Mouse (Mus musculus) urinary bladder, postnatal 14 days (tissue): ENCODE results near the gene Sc5d.
A peak's percentile ranks its signal among the peaks of the same experiment; 100 is the strongest.

Experiments
- DNase-seq: peaks from one replicate; pipeline ENCODE4 v3.0.0; 2021; ENCODE audit warnings: low spot score

The Sc5d gene

DNA sequence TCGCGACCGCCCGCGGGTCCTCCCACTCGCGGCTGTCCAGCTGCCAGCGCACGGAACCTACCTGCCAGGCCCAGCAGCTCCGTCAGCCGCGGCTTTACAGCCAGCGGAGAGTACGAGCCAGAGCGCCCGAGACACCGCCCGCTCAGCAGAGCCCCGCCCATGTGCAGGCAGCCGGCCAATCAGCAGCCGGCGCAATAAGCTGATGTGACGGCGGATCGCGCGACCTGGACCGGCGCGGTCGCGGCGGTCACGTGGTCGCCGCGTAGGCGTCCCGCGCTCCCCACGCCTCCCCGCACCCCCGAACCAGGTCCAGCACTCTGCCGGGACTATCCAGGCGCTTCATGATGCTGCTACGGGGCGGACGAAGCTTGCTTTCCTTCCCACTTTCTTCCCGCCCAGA lies at the start of gene Sc5d:
Gene Sc5d (minus strand): TSS at position 112 of the 400 bp plus-strand sequence.
- peak; percentile 96 for DNase-seq

- DNase-seq = no peak
Measured at GRCm38 (mm10) chr9:42311311-42311710, 47.3 kb upstream of the Sc5d start.

DNA sequence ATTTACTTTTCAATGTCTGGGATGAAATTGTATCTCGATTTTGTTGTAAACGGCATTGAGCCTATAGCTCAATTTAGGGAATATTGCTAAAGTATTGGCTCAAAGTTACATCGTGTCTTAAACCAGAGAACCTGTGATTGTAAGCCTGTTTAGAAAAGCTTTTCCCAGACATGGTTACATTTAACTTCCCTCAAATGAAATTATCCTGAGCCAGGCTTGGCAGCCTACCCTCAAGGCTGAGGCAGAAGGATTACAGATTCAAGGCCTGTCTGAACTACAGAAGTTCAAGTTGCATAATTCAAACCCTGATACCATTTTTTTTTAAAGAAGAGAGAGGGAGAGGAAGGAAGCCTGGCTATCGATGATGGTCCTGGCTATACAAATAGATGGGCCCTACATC lies 39.8 kb upstream of the Sc5d start:
- DNase-seq = no peak

- no peak for DNase-seq
Measured at GRCm38 (mm10) chr9:42301082-42301633, 37.1 kb upstream of the Sc5d start.

GRCm38 (mm10) chr9:42296297-42296922 lies 32.4 kb upstream of the Sc5d start:
- no peak for DNase-seq

DNA sequence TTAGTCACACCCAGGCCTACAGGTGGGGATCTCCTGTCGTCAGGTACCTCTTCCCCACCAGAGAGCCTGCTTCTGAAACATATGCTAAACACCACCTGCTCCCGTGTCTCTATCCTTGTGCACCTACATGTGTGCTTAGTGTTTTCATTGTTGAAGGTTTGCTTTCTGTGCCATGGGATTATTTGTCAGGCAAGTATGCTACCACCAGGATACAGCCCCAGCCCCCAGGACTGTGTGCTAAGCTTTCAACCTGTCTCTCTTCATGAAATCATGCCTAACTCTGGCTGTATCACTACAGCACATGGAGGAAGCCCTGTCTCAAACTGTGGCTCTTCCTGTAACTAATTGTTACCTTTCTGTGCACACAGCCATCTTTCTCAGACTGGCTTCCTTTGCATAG lies 30.1 kb upstream of the Sc5d start:
- no peak for DNase-seq

GRCm38 (mm10) chr9:42293596-42293995 lies 29.5 kb upstream of the Sc5d start:
- no peak for DNase-seq

DNA sequence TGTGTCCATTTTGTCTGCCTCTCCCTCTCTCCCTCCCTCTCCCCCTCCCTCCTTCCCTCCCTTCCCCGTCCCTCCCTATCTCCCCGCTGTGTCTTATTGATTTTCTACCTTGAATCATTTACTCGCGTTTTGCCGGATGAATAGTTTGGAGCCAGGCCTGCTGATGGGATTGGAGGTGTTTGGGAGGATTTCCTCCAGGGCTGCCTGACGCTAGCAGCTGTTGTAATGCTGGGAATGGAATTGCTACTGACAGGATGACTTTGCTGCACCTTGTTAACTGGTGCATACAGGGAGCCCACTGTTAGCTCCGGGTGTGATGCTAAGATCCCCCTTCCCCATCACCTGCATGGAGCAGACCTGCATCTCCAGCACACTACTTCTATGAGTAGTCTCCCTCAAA lies 29.0 kb upstream of the Sc5d start:
- DNase-seq = no peak

DNA sequence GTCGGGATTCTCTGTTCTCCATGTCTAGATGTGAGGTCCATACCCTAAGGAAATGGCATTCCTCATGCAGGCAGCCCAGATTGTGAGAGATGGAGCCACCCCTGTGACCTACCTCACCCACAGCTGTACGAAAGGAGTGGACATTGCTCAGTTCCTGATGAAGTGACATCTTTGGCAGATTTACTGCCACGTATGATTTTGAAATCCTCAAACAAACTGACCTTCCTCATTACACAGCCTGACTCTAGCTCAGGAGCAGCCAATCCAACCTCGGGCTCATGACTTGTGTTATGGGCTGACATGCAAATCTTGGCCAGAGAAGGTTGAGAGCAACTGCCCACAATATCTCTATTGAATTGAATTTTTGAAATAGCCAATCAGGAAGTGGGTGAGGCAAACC lies 15.6 kb upstream of the Sc5d start:
- no peak for DNase-seq

- DNase-seq = no peak
Measured at GRCm38 (mm10) chr9:42278046-42278445, 14.0 kb upstream of the Sc5d start.

- no peak for DNase-seq
Measured at GRCm38 (mm10) chr9:42277606-42278005, 13.6 kb upstream of the Sc5d start.

GRCm38 (mm10) chr9:42277162-42277561 lies 13.1 kb upstream of the Sc5d start:
- no peak for DNase-seq

DNA sequence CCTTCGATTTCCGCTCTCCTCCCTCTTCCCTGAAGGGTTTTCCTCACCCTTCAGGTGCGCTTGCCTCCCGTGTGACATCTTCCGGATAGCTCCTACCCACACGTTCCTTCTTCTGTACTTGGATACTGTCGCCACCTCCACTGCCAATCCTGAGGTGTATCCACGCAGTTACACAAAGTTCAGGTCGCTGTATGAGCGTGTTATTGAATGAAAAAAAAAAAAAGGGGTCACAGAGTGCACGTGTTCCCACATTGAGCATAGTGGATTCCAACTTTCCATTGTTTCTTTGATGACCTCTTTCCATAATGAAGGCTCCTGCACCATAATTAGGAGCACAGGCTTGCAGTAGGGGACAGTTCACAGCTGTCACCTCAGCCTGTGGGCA lies 11.7 kb upstream of the Sc5d start:
- no peak for DNase-seq

- peak; percentile 19 for DNase-seq
Measured at GRCm38 (mm10) chr9:42275027-42275760, 11.1 kb upstream of the Sc5d start.

DNA sequence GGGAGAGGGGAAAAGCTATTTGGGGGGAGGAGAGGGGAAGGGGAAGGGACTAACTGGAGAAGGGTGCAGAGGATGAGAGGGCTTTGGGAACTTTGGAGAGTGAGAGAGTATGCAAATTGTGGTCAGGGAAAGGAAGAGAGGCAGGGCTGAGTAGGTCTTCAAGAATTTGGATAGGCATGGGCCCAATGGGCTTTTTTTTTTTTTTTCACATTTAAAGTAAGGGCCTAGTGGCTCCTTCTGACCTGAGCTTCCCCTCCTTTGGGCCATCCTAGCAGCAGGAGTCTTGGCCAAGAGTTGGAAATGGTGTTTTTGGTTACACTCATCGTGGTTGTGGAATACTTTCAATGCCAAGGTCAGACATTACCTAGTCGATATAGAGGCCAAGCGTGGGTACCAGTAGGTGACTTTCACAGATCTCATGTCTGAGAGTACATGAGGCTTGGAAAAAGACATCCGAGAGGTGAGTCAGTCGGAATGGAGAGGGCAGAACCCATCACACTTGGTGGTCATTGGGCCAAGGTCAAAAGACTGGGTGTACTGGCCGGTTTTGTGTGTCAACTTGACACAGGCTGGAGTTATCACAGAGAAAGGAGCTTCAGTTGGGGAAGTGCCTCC lies 9.7 kb upstream of the Sc5d start:
- no peak for DNase-seq

GRCm38 (mm10) chr9:42273174-42273573 lies 9.1 kb upstream of the Sc5d start:
- no peak for DNase-seq

DNA sequence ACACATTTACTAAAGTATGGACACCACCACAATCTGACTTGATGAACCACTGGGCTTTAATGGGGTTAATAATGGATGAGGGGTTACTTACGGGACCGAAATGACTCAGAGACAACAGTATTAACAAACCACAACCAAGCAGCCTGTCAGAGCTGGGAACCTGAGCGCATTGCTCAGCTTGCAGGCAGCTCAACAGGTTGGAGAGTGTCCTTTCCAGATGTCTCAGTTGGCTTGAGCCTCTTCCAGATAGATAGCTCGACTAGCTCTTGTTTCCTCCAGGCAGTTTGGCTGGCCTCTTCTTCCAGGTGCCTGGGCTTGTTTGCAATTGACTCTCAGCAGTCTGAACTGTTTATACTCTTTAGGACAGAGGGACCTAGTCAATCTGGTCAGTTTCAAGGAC lies 8.6 kb upstream of the Sc5d start:
- peak; percentile 33 for DNase-seq

DNA sequence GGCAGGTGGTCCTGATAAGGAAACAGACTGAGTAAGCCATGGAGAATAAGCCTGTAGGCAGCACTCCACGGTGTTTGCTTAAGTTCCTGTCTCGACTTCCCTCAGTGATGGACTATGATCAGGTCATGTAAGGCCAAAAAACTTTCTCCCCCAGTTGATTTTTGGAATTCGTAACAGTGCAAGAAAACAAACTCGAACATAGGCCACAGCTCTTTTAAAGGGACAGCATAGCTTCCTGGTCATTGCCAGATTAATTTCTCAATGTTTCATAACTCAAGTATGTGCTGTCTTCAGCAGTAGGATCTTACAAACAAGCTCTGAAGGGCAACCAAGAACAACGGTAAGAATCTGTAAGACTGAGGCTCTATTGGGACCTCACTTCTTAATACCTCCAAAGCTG lies 7.4 kb upstream of the Sc5d start:
- no peak for DNase-seq

DNA sequence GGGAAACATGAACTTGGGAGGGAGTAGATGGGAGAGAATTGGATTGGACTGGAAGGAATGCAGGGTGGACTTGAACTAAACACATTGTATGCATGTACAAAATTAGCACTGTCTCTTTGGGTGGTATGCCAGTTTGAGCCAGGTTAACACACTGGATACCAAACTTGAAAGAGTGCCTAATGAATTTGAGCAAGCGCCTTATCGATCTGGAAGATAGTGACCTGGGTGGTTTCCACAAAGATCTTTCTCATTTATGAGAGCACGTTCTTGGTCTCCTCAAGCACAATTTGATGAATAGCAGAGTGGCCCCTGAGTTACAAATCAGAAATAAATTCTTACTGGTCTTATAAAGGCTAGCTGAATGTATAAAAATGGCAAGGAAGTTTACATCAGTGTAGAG lies 6.6 kb upstream of the Sc5d start:
- no peak for DNase-seq

GRCm38 (mm10) chr9:42270081-42270480 lies 6.0 kb upstream of the Sc5d start:
- no peak for DNase-seq

DNA sequence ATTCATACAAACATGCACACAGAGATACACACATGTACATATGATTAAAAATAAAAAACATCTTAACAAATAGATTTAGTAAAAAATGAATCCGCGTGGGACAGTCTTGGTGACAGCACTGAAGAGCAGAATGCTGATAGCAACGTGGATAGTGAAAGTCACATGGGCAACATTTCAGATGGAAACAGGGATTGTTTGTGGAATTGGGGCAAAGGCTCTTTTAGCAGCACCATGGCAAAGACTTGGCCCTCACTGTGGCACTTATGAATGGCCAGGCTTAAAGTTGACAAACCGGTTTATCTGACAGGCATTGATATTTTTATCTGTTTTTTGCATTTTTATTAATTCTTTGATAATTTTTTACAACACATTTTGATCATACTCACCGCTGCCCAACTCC lies 4.3 kb upstream of the Sc5d start:
- no peak for DNase-seq

DNA sequence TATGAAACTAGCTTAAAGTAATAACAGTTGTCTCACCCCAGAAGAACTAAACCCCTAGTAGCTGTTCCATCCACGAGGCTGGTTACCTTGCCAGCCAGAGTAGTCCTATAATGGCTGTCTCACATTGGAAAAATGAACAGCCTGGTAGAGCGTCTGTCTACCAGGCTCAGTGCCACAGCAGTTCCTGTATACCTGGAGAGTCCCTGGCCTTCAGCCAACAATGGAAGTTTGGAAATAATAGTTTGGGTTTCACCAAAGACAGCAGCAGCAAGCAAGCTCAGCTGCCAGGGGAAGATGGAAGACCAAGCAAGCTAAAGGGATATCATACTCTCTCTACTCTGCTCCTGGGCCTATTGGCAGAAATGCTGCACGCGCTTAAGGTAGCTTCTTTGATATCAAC lies 1.3 kb upstream of the Sc5d start:
- DNase-seq = no peak

GRCm38 (mm10) chr9:42263709-42264111 lies 346 bp downstream of the Sc5d start:
- no peak for DNase-seq
